Mouse (Mus musculus): ENCODE results near the gene Gm6169. TPM values are rescaled to one million over a fixed set of nuclear protein-coding genes. Genes with fewer than 3 reads are reported as not detected.

Gene Gm6169
- total and polyA plus RNA-seq, 2 experiments, result not detected

DNA sequence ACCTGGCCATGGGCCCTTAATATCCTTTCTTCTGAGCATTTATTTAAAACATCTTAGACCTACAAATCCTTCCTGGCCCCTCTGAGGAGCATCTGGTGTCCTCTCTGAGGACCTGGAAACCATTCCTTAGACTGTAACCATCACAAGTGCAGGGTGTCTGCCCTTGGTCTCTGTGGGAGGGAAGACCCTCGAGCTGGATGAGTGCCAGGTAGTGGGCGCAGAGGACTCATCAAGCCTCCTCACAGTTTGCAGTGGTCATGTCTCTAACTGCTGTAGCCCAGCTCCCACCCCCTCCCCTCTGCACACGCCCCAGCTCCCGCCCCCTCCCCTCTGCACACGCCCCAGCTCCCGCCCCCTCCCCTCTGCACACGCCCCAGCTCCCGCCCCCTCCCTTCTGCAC is 38.7 kb downstream of the Gm6169 start:
- no peak overlapping the region for H3K9ac ChIP-seq (ENCODE audit: low read depth, low read length)
- no peak overlapping the region for H3K4me3 ChIP-seq (ENCODE audit: insufficient read depth, low read depth, low read length)
- no peak overlapping the region for H3K27ac ChIP-seq (replicated peaks; ENCODE audit: insufficient read depth, low read depth, low read length)
- no peak for DNase-seq (ENCODE audit: extremely low read depth, low read depth, low spot score)
- no peaks in the 10 kb centered on the region for H3K4me1 ChIP-seq (ENCODE audit: control insufficient read depth, insufficient read depth, low read length)
- no peak for TF ChIP-seq POLR2A (IDR thresholded peaks at IDR 0.05; ENCODE audit: extremely low read depth, insufficient read depth, low read length)
- no peak for TF ChIP-seq CTCF (IDR thresholded peaks at IDR 0.05; ENCODE audit: low read depth, low read length)
- H3K36me3 ChIP-seq (ENCODE audit: control insufficient read depth, insufficient read depth, low read length), result no peaks in the 10 kb centered on the region
- WGBS, result 61% methylated on average over 3 of the region's 8 CpGs
- H3K27me3 ChIP-seq (ENCODE audit: control insufficient read depth, insufficient read depth, low read length), result peaks cover 5% of the 10 kb centered on the region; the same call in 1 of the 2 replicates
- no peaks in the 10 kb centered on the region for H3K79me2 ChIP-seq (ENCODE audit: control insufficient read depth, insufficient read depth, low read length)

GRCm38 (mm10) chr13:97059746-97060145 is 39.3 kb downstream of the Gm6169 start:
- H3K9ac ChIP-seq (ENCODE audit: low read depth, low read length), result no peak overlapping the region
- 93% methylated on average over 6 of the region's 6 CpGs for WGBS
- no peak overlapping the region for H3K4me3 ChIP-seq (ENCODE audit: insufficient read depth, low read depth, low read length)
- H3K79me2 ChIP-seq (ENCODE audit: control insufficient read depth, insufficient read depth, low read length), result no peaks in the 10 kb centered on the region
- H3K27ac ChIP-seq (replicated peaks; ENCODE audit: insufficient read depth, low read depth, low read length), result no peak overlapping the region
- no peaks in the 10 kb centered on the region for H3K36me3 ChIP-seq (ENCODE audit: control insufficient read depth, insufficient read depth, low read length)
- no peak for DNase-seq (ENCODE audit: extremely low read depth, low read depth, low spot score)
- peaks cover 5% of the 10 kb centered on the region; the same call in 1 of the 2 replicates for H3K27me3 ChIP-seq (ENCODE audit: control insufficient read depth, insufficient read depth, low read length)
- no peak for TF ChIP-seq POLR2A (IDR thresholded peaks at IDR 0.05; ENCODE audit: extremely low read depth, insufficient read depth, low read length)
- no peak for TF ChIP-seq CTCF (IDR thresholded peaks at IDR 0.05; ENCODE audit: low read depth, low read length)
- H3K4me1 ChIP-seq (ENCODE audit: control insufficient read depth, insufficient read depth, low read length), result no peaks in the 10 kb centered on the region

- WGBS, result 71% methylated on average over 4 of the region's 4 CpGs
- no peak overlapping the region for H3K9ac ChIP-seq (ENCODE audit: low read depth, low read length)
Observed at GRCm38 (mm10) chr13:97057817-97058216, 41.2 kb downstream of the Gm6169 start.

DNA sequence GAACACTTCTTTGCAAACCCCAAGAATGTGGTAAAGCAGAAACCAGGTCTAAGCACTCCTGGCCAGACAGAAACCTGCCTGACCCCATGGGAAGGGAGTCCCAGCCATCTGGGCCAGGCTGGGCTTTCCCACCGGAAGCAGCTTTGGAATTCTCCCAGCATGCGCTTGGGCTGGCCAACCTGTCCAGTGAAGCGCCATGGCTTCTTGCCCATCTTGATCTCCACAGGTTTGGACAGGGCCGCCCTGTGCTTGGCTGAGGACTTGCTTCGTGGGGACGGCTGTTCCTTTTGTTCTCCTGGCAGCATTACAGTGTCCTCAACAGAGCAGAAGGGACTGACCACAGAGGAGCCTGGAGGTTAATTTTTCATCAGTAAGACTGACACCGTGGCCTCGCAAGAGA is 45.2 kb downstream of the Gm6169 start:
- Histone ChIP-seq H3K27ac (replicated peaks; ENCODE audit: insufficient read depth, low read depth, low read length) (no peak overlapping the region), H3K4me3 (ENCODE audit: insufficient read depth, low read depth, low read length) (no peak overlapping the region), H3K27me3 (ENCODE audit: control insufficient read depth, insufficient read depth, low read length) (peaks cover 8% of the 10 kb centered on the region; the same call in 1 of the 2 replicates), H3K36me3 (ENCODE audit: control insufficient read depth, insufficient read depth, low read length) (no peaks in the 10 kb centered on the region), H3K9ac (ENCODE audit: low read depth, low read length) (no peak overlapping the region), H3K4me1 (ENCODE audit: control insufficient read depth, insufficient read depth, low read length) (no peaks in the 10 kb centered on the region), H3K79me2 (ENCODE audit: control insufficient read depth, insufficient read depth, low read length) (no peaks in the 10 kb centered on the region)
- DNase-seq (ENCODE audit: extremely low read depth, low read depth, low spot score), result peak; percentile 84
- WGBS, result 18% methylated on average over 8 of the region's 8 CpGs
- TF ChIP-seq CTCF (IDR thresholded peaks at IDR 0.05; ENCODE audit: low read depth, low read length), result no peak
- TF ChIP-seq POLR2A (IDR thresholded peaks at IDR 0.05; ENCODE audit: extremely low read depth, insufficient read depth, low read length), result no peak

More at GRCm38 (mm10) chr13:97057817-97058216, 41.2 kb downstream of the Gm6169 start:
- Histone ChIP-seq H3K4me3 (ENCODE audit: insufficient read depth, low read depth, low read length) (no peak overlapping the region), H3K4me1 (ENCODE audit: control insufficient read depth, insufficient read depth, low read length) (no peaks in the 10 kb centered on the region), H3K27me3 (ENCODE audit: control insufficient read depth, insufficient read depth, low read length) (peaks cover 5% of the 10 kb centered on the region; the same call in 1 of the 2 replicates), H3K27ac (replicated peaks; ENCODE audit: insufficient read depth, low read depth, low read length) (no peak overlapping the region), H3K36me3 (ENCODE audit: control insufficient read depth, insufficient read depth, low read length) (no peaks in the 10 kb centered on the region), H3K79me2 (ENCODE audit: control insufficient read depth, insufficient read depth, low read length) (no peaks in the 10 kb centered on the region)
- DNase-seq (ENCODE audit: extremely low read depth, low read depth, low spot score), result no peak
- TF ChIP-seq CTCF (IDR thresholded peaks at IDR 0.05; ENCODE audit: low read depth, low read length) (no peak), POLR2A (IDR thresholded peaks at IDR 0.05; ENCODE audit: extremely low read depth, insufficient read depth, low read length) (no peak)

DNA sequence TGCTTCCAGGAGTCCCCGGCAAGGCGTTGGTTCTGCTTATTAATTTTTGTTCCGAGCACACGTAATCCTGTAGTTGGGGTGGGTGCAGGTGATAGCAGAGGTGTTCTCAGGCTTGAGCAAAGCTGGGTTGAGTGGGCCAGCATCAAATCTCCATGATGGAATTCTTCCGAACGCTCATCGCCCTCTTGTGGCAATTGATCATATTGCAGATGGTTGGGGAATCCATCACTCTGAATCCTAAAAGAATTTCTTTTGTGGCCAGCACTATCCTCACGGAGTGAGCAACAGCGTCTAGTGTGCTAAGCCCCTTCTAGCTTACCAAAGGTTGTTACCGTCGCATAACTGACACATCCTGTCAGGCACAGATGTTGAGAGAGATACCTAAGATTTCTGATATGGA is 46.4 kb downstream of the Gm6169 start:
- H3K27me3 ChIP-seq (ENCODE audit: control insufficient read depth, insufficient read depth, low read length), result peaks cover 8% of the 10 kb centered on the region; the same call in 1 of the 2 replicates
- H3K9ac ChIP-seq (ENCODE audit: low read depth, low read length), result no peak overlapping the region
- peak; percentile 40 for DNase-seq (ENCODE audit: extremely low read depth, low read depth, low spot score)
- no peak overlapping the region for H3K4me3 ChIP-seq (ENCODE audit: insufficient read depth, low read depth, low read length)
- H3K36me3 ChIP-seq (ENCODE audit: control insufficient read depth, insufficient read depth, low read length), result no peaks in the 10 kb centered on the region
- WGBS, result 15% methylated on average over 11 of the region's 11 CpGs
- H3K27ac ChIP-seq (replicated peaks; ENCODE audit: insufficient read depth, low read depth, low read length), result no peak overlapping the region
- no peaks in the 10 kb centered on the region for H3K79me2 ChIP-seq (ENCODE audit: control insufficient read depth, insufficient read depth, low read length)
- TF ChIP-seq POLR2A (IDR thresholded peaks at IDR 0.05; ENCODE audit: extremely low read depth, insufficient read depth, low read length) (no peak), CTCF (IDR thresholded peaks at IDR 0.05; ENCODE audit: low read depth, low read length) (peak; percentile 57; the same call in 1 of the 2 replicates)
- H3K4me1 ChIP-seq (ENCODE audit: control insufficient read depth, insufficient read depth, low read length), result peaks cover 1% of the 10 kb centered on the region; the same call in 1 of the 2 replicates

- Histone ChIP-seq H3K9ac (ENCODE audit: low read depth, low read length) (no peak overlapping the region), H3K4me1 (ENCODE audit: control insufficient read depth, insufficient read depth, low read length) (peaks cover 1% of the 10 kb centered on the region; the same call in 1 of the 2 replicates), H3K27ac (replicated peaks; ENCODE audit: insufficient read depth, low read depth, low read length) (no peak overlapping the region), H3K36me3 (ENCODE audit: control insufficient read depth, insufficient read depth, low read length) (no peaks in the 10 kb centered on the region), H3K4me3 (ENCODE audit: insufficient read depth, low read depth, low read length) (no peak overlapping the region), H3K79me2 (ENCODE audit: control insufficient read depth, insufficient read depth, low read length) (no peaks in the 10 kb centered on the region), H3K27me3 (ENCODE audit: control insufficient read depth, insufficient read depth, low read length) (peaks cover 4% of the 10 kb centered on the region; the same call in 1 of the 2 replicates)
- TF ChIP-seq CTCF (IDR thresholded peaks at IDR 0.05; ENCODE audit: low read depth, low read length) (no peak), POLR2A (IDR thresholded peaks at IDR 0.05; ENCODE audit: extremely low read depth, insufficient read depth, low read length) (no peak)
- no peak for DNase-seq (ENCODE audit: extremely low read depth, low read depth, low spot score)
- WGBS, result 45% methylated on average over 6 of the region's 6 CpGs
Observed at GRCm38 (mm10) chr13:97051158-97051557, 47.9 kb downstream of the Gm6169 start.

Other genes starting within 250 kb of the Gm6169 start
- 2.1 and 3.4 TPM in 2 replicates for gene Gcnt4, start 174.5 kb downstream of the Gm6169 start, total RNA-seq (2014; rRNA removed)
- 0.75 and 1.1 TPM in 2 replicates for gene Gcnt4, start 174.5 kb downstream of the Gm6169 start, polyA plus RNA-seq (2012; rRNA removed)
- not detected in 2 replicates for gene 1700029F12Rik, start 64.9 kb downstream of the Gm6169 start, total RNA-seq (2014; rRNA removed)
- gene 1700029F12Rik, start 64.9 kb downstream of the Gm6169 start, polyA plus RNA-seq (2012; rRNA removed), result not detected in 2 replicates
- gene Fam169a, start 32.0 kb downstream of the Gm6169 start, total RNA-seq (2014; rRNA removed), result under 0.01 and 0.07 TPM in 2 replicates
- not detected in 2 replicates for gene Fam169a, start 32.0 kb downstream of the Gm6169 start, polyA plus RNA-seq (2012; rRNA removed)
- gene Gfm2, start 38.7 kb upstream of the Gm6169 start, total RNA-seq (2014; rRNA removed), result 41.1 and 42.9 TPM in 2 replicates
- 25.9 TPM in 2 replicates for gene Gfm2, start 38.7 kb upstream of the Gm6169 start, polyA plus RNA-seq (2012; rRNA removed)
- gene Nsa2, start 38.7 kb upstream of the Gm6169 start, total RNA-seq (2014; rRNA removed), result 30.4 and 37.3 TPM in 2 replicates
- 12.9 and 15.3 TPM in 2 replicates for gene Nsa2, start 38.7 kb upstream of the Gm6169 start, polyA plus RNA-seq (2012; rRNA removed)
- 41.4 and 48.1 TPM in 2 replicates for gene Hexb, start 99.1 kb upstream of the Gm6169 start, total RNA-seq (2014; rRNA removed)
- 43.1 and 54.7 TPM in 2 replicates for gene Hexb, start 99.1 kb upstream of the Gm6169 start, polyA plus RNA-seq (2012; rRNA removed)
- gene Enc1, start 141.9 kb upstream of the Gm6169 start, total RNA-seq (2014; rRNA removed), result 2.3 and 2.6 TPM in 2 replicates
- 1.3 TPM in 2 replicates for gene Enc1, start 141.9 kb upstream of the Gm6169 start, polyA plus RNA-seq (2012; rRNA removed)

Measured in liver, adult 2 months (tissue).